Mouse (Mus musculus) heart, adult 9 months (tissue): ENCODE data around the gene Olfr832.
"Not testable (repeated sequence)": the region's sequence is repeated elsewhere in the genome, so short reads cannot be mapped to it uniquely, and the experiment has no call there.

Experiments used
- DNase-seq, 2 experiments: peaks; one replicate each; pipeline ENCODE4 v3.0.0; 2022; ENCODE audit warnings: low spot score in 2 of 2

The Olfr832 gene

DNA sequence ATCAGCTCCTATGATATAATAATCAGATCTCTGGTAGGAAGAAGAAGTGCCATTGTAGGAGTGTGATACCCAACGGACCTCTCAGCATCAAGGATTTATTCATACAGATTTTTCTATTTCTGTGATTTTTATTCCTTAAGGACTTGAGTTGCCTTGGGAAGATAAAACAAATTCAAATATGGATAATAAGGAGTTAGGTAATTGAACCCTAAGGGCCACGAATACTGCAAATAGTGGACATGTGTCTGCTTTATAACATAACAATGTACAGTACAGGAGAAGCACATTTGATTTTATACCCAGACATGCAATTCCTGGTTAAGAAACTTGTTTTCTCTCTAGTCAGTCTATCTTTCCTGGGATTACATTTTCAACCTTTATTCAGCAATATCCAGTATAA lies at the start of gene Olfr832:
Gene Olfr832, plus strand, starts transcription at position 301 of the 400 bp plus-strand sequence.
- DNase-seq, result not testable (repeated sequence)

DNA sequence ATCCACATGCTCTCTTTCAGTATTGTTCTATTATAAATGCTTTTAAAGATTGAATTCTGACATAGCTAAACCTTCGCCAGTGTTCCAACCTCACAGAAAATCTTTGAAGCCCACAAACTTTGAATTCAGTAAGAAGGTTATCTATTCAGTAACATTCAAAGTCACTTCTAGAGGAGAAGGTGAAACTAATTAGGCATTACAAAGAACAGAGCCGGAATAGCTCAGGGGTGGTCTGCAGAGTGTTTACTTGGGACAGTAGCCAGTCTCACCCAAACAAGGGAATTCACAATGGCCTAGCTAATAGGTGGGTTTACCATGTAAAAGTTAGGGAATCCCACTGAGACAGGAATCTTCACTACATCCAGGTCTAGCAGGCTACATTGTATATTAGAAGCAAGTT lies 29.2 kb upstream of the Olfr832 start:
- not testable (repeated sequence) for DNase-seq

DNA sequence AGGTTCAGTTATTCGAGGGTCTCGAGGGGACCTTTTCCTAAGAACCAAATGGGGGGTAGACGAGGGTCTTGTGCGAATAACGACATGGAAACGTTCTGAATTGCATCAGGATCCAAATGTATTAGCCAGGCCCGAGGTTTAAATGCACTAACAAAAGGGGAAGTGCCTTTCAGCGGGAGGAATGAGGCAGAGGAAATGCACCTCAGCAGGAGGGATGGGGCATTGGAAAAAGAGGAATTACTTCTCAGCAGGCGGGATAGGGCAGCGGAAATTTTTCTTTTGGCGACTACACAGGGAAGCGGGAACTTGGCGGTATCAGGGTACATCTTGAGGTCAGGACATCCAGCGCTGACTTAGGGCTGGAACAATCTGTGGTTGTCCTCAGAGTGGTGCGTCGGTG lies 9.0 kb upstream of the Olfr832 start:
- DNase-seq, result not testable (repeated sequence)

GRCm38 (mm10) chr9:18962021-18962420 lies 25.1 kb downstream of the Olfr832 start:
- no peak for DNase-seq

- no peak for DNase-seq
These were observed 50.8 kb downstream of the Olfr832 start, which contains the start of gene Olfr834 for GRCm38 (mm10) chr9:18987690-18988089. TSS of gene Olfr834 (plus strand) at chr9:18987990.
